In the genomic region with DNA sequence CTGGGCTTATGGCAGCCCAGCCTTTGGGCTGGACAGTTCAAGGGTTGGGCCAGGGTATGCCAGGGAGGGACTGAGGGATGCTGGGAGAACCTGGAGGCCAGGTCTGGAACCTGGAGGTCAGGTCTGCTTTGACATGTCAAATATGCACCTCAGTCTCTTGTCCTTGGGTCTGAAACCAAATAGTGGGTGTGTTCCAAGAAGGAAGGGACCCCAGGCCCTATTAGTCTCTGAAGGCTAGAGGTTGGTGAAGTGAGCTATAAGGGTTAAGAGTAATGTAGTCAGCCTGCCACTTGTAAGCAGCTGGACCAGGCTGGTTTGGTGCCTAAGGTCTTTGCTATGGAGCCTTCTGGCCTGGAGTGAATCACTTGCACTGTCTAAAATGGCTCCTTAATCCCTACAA, we compare ENCODE assay signal across 14 mouse cellular contexts. TPM values are rescaled to one million over a fixed set of nuclear protein-coding genes. Genes with fewer than 3 reads are reported as not detected.
DNase-seq lines count a peak whose midpoint lies in the region; ATAC-seq and TF ChIP-seq lines count a peak whose summit lies in the region.
"Had no signal": no experiment of that assay in that cellular context is flagged by ENCODE, and none has a peak within 500 bp of the region (broad histone marks: within the 10 kb centered on the region; RNA-seq: fewer than 3 reads in every experiment).

No protein-coding gene starts in this region.

- peak overlapping the region; percentile 40 for H3K4me2 ChIP-seq in embryonic facial prominence, embryonic 13.5 days
- peak overlapping the region; percentile 37 for H3K4me2 ChIP-seq in limb, embryonic 14.5 days (replicated peaks; ENCODE audit: low read depth, low read length, severe bottlenecking)
- H3K4me2 ChIP-seq in forebrain, postnatal 0 days (ENCODE audit: low read depth), result no peak overlapping the region
- H3K4me2 ChIP-seq: midbrain, embryonic 13.5 days had no signal

- no peak overlapping the region for H3K27ac ChIP-seq in embryonic facial prominence, embryonic 13.5 days
- no peak overlapping the region for H3K27ac ChIP-seq in embryonic facial prominence, embryonic 10.5 days (replicated peaks)
- H3K27ac ChIP-seq in layer of hippocampus, adult 2 months, result peak overlapping the region; percentile 64
- H3K27ac ChIP-seq in limb, embryonic 14.5 days (replicated peaks; ENCODE audit: low read depth, low read length), result no peak overlapping the region
- H3K27ac ChIP-seq in forebrain, postnatal 0 days (ENCODE audit: low read depth, low read length), result no peak overlapping the region
- H3K27ac ChIP-seq: midbrain, embryonic 13.5 days had no signal

- no peak for TF ChIP-seq CTCF in layer of hippocampus, adult 2 months (conservative IDR thresholded peaks at IDR 0.05)
- no peak for TF ChIP-seq CTCF in C2C12 (IDR thresholded peaks at IDR 0.05; ENCODE audit: control insufficient read depth, insufficient read depth, insufficient read length)
- TF ChIP-seq CTCF in forebrain, postnatal 0 days (IDR thresholded peaks at IDR 0.05; ENCODE audit: low read depth), result no peak

- no peak overlapping the region for H3ac ChIP-seq in C2C12 (ENCODE audit: control insufficient read depth, insufficient read length, low read depth)

- H3K27me3 ChIP-seq in embryonic facial prominence, embryonic 13.5 days, result no peaks in the 10 kb centered on the region
- no peaks in the 10 kb centered on the region for H3K27me3 ChIP-seq in embryonic facial prominence, embryonic 10.5 days (replicated peaks; ENCODE audit: low read depth, poor library complexity, severe bottlenecking)
- no peaks in the 10 kb centered on the region for H3K27me3 ChIP-seq in C2C12 (ENCODE audit: control insufficient read depth, insufficient read depth, insufficient read length)
- H3K27me3 ChIP-seq in limb, embryonic 14.5 days (ENCODE audit: control insufficient read depth, insufficient read depth, low read length), result no peaks in the 10 kb centered on the region
- H3K27me3 ChIP-seq in forebrain, postnatal 0 days (ENCODE audit: insufficient read depth, low read length), result no peaks in the 10 kb centered on the region
- H3K27me3 ChIP-seq: midbrain, embryonic 13.5 days had no signal

- DNase-seq in embryonic facial prominence, embryonic 10.5 days (ENCODE audit: low spot score), result no peak
- DNase-seq in layer of hippocampus, adult 2 months (ENCODE audit: low spot score in 2 of 2), result no peak
- no peak for DNase-seq in layer of hippocampus, adult 11-12 months (ENCODE audit: low spot score)
- DNase-seq in limb, embryonic 14.5 days (ENCODE audit: low spot score), result no peak
- no peak for DNase-seq in forebrain, postnatal 0 days
- DNase-seq: adrenal gland, adult 8-10 months; cerebellum, adult 9-11 months; gastrocnemius, postnatal 10 days; kidney, adult 18-20 months had no signal

- no peaks in the 10 kb centered on the region for H3K79me2 ChIP-seq in C2C12 (ENCODE audit: control insufficient read depth, insufficient read depth)

- no peaks in the 10 kb centered on the region for H3K79me3 ChIP-seq in C2C12 (ENCODE audit: low read depth)

- H3K9ac ChIP-seq in embryonic facial prominence, embryonic 13.5 days, result no peak overlapping the region
- no peak overlapping the region for H3K9ac ChIP-seq in limb, embryonic 14.5 days (ENCODE audit: low read depth, low read length, severe bottlenecking)
- no peak overlapping the region for H3K9ac ChIP-seq in forebrain, postnatal 0 days
- H3K9ac ChIP-seq: midbrain, embryonic 13.5 days had no signal

- H3K4me1 ChIP-seq in embryonic facial prominence, embryonic 13.5 days, result no peaks in the 10 kb centered on the region
- peaks cover 5% of the 10 kb centered on the region; the same call in 1 of the 2 replicates for H3K4me1 ChIP-seq in embryonic facial prominence, embryonic 10.5 days
- H3K4me1 ChIP-seq in limb, embryonic 14.5 days (ENCODE audit: control insufficient read depth, insufficient read depth, low read length), result 0 out of 2 replicates have a peak, but pooled peaks cover 4% of the 10 kb centered on the region
- no peaks in the 10 kb centered on the region for H3K4me1 ChIP-seq in forebrain, postnatal 0 days (ENCODE audit: insufficient read depth)
- H3K4me1 ChIP-seq: midbrain, embryonic 13.5 days had no signal

- 0 out of 2 replicates have a peak overlapping the region, but pooled peaks have one; percentile 26 for H3K4me3 ChIP-seq in embryonic facial prominence, embryonic 13.5 days
- H3K4me3 ChIP-seq in embryonic facial prominence, embryonic 10.5 days, result no peak overlapping the region
- peak overlapping the region; percentile 54 for H3K4me3 ChIP-seq in layer of hippocampus, adult 2 months
- peak overlapping the region; percentile 29 for H3K4me3 ChIP-seq in C2C12 (ENCODE audit: insufficient read depth, poor library complexity, severe bottlenecking)
- 0 out of 2 replicates have a peak overlapping the region, but pooled peaks have one; percentile 23 for H3K4me3 ChIP-seq in limb, embryonic 14.5 days (replicated peaks; ENCODE audit: low read length)
- no peak overlapping the region for H3K4me3 ChIP-seq in forebrain, postnatal 0 days (ENCODE audit: low read depth, low read length)
- H3K4me3 ChIP-seq: midbrain, embryonic 13.5 days had no signal

- no peak for ATAC-seq in embryonic facial prominence, embryonic 13.5 days (ENCODE audit: insufficient number of reproducible peaks, insufficient read depth, low FRiP score, low TSS enrichment, low read depth)
- no peak for ATAC-seq in limb, embryonic 14.5 days (ENCODE audit: low FRiP score, low read depth)
- ATAC-seq in forebrain, postnatal 0 days, result no peak
- no peak for ATAC-seq in monocyte, adult 5-6 weeks (replicated peaks; ENCODE audit: insufficient number of reproducible peaks, low FRiP score, low TSS enrichment, poor library complexity, severe bottlenecking)
- ATAC-seq: midbrain, embryonic 13.5 days had no signal

- H3K36me3 ChIP-seq in embryonic facial prominence, embryonic 13.5 days, result no peaks in the 10 kb centered on the region
- no peaks in the 10 kb centered on the region for H3K36me3 ChIP-seq in embryonic facial prominence, embryonic 10.5 days (replicated peaks)
- no peaks in the 10 kb centered on the region for H3K36me3 ChIP-seq in C2C12 (ENCODE audit: control insufficient read depth, insufficient read depth)
- no peaks in the 10 kb centered on the region for H3K36me3 ChIP-seq in limb, embryonic 14.5 days (ENCODE audit: control insufficient read depth, insufficient read depth, low read length)
- H3K36me3 ChIP-seq in forebrain, postnatal 0 days (ENCODE audit: insufficient read depth), result no peaks in the 10 kb centered on the region
- H3K36me3 ChIP-seq: midbrain, embryonic 13.5 days had no signal

- no peaks in the 10 kb centered on the region for H3K9me3 ChIP-seq in embryonic facial prominence, embryonic 13.5 days
- no peaks in the 10 kb centered on the region for H3K9me3 ChIP-seq in embryonic facial prominence, embryonic 10.5 days
- no peaks in the 10 kb centered on the region for H3K9me3 ChIP-seq in limb, embryonic 14.5 days (ENCODE audit: control insufficient read depth, low read length)
- no peaks in the 10 kb centered on the region for H3K9me3 ChIP-seq in forebrain, postnatal 0 days (ENCODE audit: low read length)
- H3K9me3 ChIP-seq: midbrain, embryonic 13.5 days had no signal

- TF ChIP-seq POLR2A in limb, embryonic 14.5 days (IDR thresholded peaks at IDR 0.05; ENCODE audit: borderline replicate concordance, extremely low read depth, insufficient read depth, insufficient read length), result no peak

RNA-seq across cellular contexts. Expression of gene Ifi27, which starts 0.8 kb away (rescaled TPM):
- 37.9 and 41.2 TPM in 2 replicates for polyA plus RNA-seq in embryonic facial prominence, embryonic 13.5 days (2015; fragmentation: Nextera tagmentation; extraction: Ambion mirVana)
- 1.2 and 1.7 TPM in 2 replicates for polyA plus RNA-seq in embryonic facial prominence, embryonic 10.5 days (2016; fragmentation: Nextera tagmentation; extraction: Ambion mirVana)
- 100 to 1,000 TPM in 1 of 2 experiments, 10 to 100 TPM in 1; 97.3 to 106 TPM for total RNA-seq in layer of hippocampus, adult 2 months (2021)
- 55.2 TPM for polyA plus RNA-seq in C2C12 (2012; fragmentation: generic; extraction: Trizol)
- polyA plus RNA-seq in limb, embryonic 14.5 days (2012; rRNA removed), result 87.1 and 100 TPM in 2 replicates
- polyA plus RNA-seq in limb, embryonic 14.5 days (2014; fragmentation: Nextera tagmentation; extraction: Ambion mirVana), result 49.5 and 50.5 TPM in 2 replicates
- total RNA-seq in forebrain, postnatal 0 days (2014; rRNA removed), result 13.2 and 19.1 TPM in 2 replicates
- polyA plus RNA-seq in forebrain, postnatal 0 days (2015; fragmentation: Nextera tagmentation; extraction: Ambion mirVana), result 22.1 and 26.5 TPM in 2 replicates
- total RNA-seq in monocyte, adult 5-6 weeks (2017), result 33.7 to 72.1 TPM (median 37.1 TPM) in 3 replicates

RNA-seq across cellular contexts. Expression of gene Ifi27l2a, which starts 8.6 kb away (rescaled TPM):
- 5.1 and 6.1 TPM in 2 replicates for polyA plus RNA-seq in embryonic facial prominence, embryonic 13.5 days (2015; fragmentation: Nextera tagmentation; extraction: Ambion mirVana)
- 0.38 and 0.86 TPM in 2 replicates for polyA plus RNA-seq in embryonic facial prominence, embryonic 10.5 days (2016; fragmentation: Nextera tagmentation; extraction: Ambion mirVana)
- total RNA-seq in layer of hippocampus, adult 2 months (2021), result under 1 TPM; 0.91 to 0.92 TPM
- polyA plus RNA-seq in C2C12 (2012; fragmentation: generic; extraction: Trizol), result 0.53 TPM
- 10.2 and 14.8 TPM in 2 replicates for polyA plus RNA-seq in limb, embryonic 14.5 days (2012; rRNA removed)
- polyA plus RNA-seq in limb, embryonic 14.5 days (2014; fragmentation: Nextera tagmentation; extraction: Ambion mirVana), result 12.3 and 14.0 TPM in 2 replicates
- 7.8 and 9.4 TPM in 2 replicates for total RNA-seq in forebrain, postnatal 0 days (2014; rRNA removed)
- 10.2 and 16.4 TPM in 2 replicates for polyA plus RNA-seq in forebrain, postnatal 0 days (2015; fragmentation: Nextera tagmentation; extraction: Ambion mirVana)
- total RNA-seq in monocyte, adult 5-6 weeks (2017), result 199 to 360 TPM (median 283 TPM) in 3 replicates

RNA-seq across cellular contexts. Expression of gene Ddx24, which starts 9.2 kb away (rescaled TPM):
- polyA plus RNA-seq in embryonic facial prominence, embryonic 13.5 days (2015; fragmentation: Nextera tagmentation; extraction: Ambion mirVana), result 137 and 142 TPM in 2 replicates
- 97.1 and 106 TPM in 2 replicates for polyA plus RNA-seq in embryonic facial prominence, embryonic 10.5 days (2016; fragmentation: Nextera tagmentation; extraction: Ambion mirVana)
- total RNA-seq in layer of hippocampus, adult 2 months (2021), result 100 to 1,000 TPM; 235 to 239 TPM
- polyA plus RNA-seq in C2C12 (2012; fragmentation: generic; extraction: Trizol), result 68.6 TPM
- polyA plus RNA-seq in limb, embryonic 14.5 days (2012; rRNA removed), result 44.1 and 53.2 TPM in 2 replicates
- 81.5 and 91.3 TPM in 2 replicates for polyA plus RNA-seq in limb, embryonic 14.5 days (2014; fragmentation: Nextera tagmentation; extraction: Ambion mirVana)
- total RNA-seq in forebrain, postnatal 0 days (2014; rRNA removed), result 140 and 175 TPM in 2 replicates
- polyA plus RNA-seq in forebrain, postnatal 0 days (2015; fragmentation: Nextera tagmentation; extraction: Ambion mirVana), result 169 and 173 TPM in 2 replicates
- total RNA-seq in monocyte, adult 5-6 weeks (2017), result 105 to 146 TPM (median 129 TPM) in 3 replicates

RNA-seq across cellular contexts. Expression of gene Ifi27l2b, which starts 22.2 kb away (rescaled TPM):
- 0.48 TPM in 1 of 2 replicates, not detected in the other for polyA plus RNA-seq in embryonic facial prominence, embryonic 13.5 days (2015; fragmentation: Nextera tagmentation; extraction: Ambion mirVana)
- polyA plus RNA-seq in embryonic facial prominence, embryonic 10.5 days (2016; fragmentation: Nextera tagmentation; extraction: Ambion mirVana), result not detected in 2 replicates
- total RNA-seq in layer of hippocampus, adult 2 months (2021), result not detected
- polyA plus RNA-seq in C2C12 (2012; fragmentation: generic; extraction: Trizol), result 0.12 TPM
- polyA plus RNA-seq in limb, embryonic 14.5 days (2012; rRNA removed), result not detected in 2 replicates
- polyA plus RNA-seq in limb, embryonic 14.5 days (2014; fragmentation: Nextera tagmentation; extraction: Ambion mirVana), result not detected in 2 replicates
- not detected in 2 replicates for total RNA-seq in forebrain, postnatal 0 days (2014; rRNA removed)
- polyA plus RNA-seq in forebrain, postnatal 0 days (2015; fragmentation: Nextera tagmentation; extraction: Ambion mirVana), result not detected in 2 replicates
- 3.0 TPM in 1 of 3 replicates, not detected in the others for total RNA-seq in monocyte, adult 5-6 weeks (2017)
- total RNA-seq: adrenal gland, adult 8-10 months; gastrocnemius, postnatal 10 days; left cerebral cortex, postnatal 10 days had no signal
- polyA plus RNA-seq: midbrain, embryonic 13.5 days had no signal

RNA-seq across cellular contexts. Expression of gene 9330161L09Rik, which starts 27.2 kb away (rescaled TPM):
- polyA plus RNA-seq in embryonic facial prominence, embryonic 13.5 days (2015; fragmentation: Nextera tagmentation; extraction: Ambion mirVana), result 0.45 and 0.63 TPM in 2 replicates
- polyA plus RNA-seq in embryonic facial prominence, embryonic 10.5 days (2016; fragmentation: Nextera tagmentation; extraction: Ambion mirVana), result 0.35 and 0.60 TPM in 2 replicates
- 1 to 10 TPM; 3.5 to 4.0 TPM for total RNA-seq in layer of hippocampus, adult 2 months (2021)
- 0.69 TPM for polyA plus RNA-seq in C2C12 (2012; fragmentation: generic; extraction: Trizol)
- 0.47 and 1.0 TPM in 2 replicates for polyA plus RNA-seq in limb, embryonic 14.5 days (2012; rRNA removed)
- polyA plus RNA-seq in limb, embryonic 14.5 days (2014; fragmentation: Nextera tagmentation; extraction: Ambion mirVana), result 0.32 and 0.68 TPM in 2 replicates
- 5.1 and 11.8 TPM in 2 replicates for total RNA-seq in forebrain, postnatal 0 days (2014; rRNA removed)
- polyA plus RNA-seq in forebrain, postnatal 0 days (2015; fragmentation: Nextera tagmentation; extraction: Ambion mirVana), result 0.82 and 1.3 TPM in 2 replicates
- total RNA-seq in monocyte, adult 5-6 weeks (2017), result 1.3 to 3.6 TPM (median 1.4 TPM) in 3 replicates

Comparison
In these comparisons a context has a peak if more than half of its experiments do, and no peak if none do; other contexts are left out.
1. H3K4me3 ChIP-seq: peak in embryonic facial prominence, embryonic 13.5 days (single experiment), layer of hippocampus, adult 2 months (single experiment), C2C12 (single experiment) and limb, embryonic 14.5 days (single experiment); none in embryonic facial prominence, embryonic 10.5 days (single experiment) and forebrain, postnatal 0 days (single experiment).